Mouse (Mus musculus): Measurements from ENCODE around the gene Kcnj14.

GRCm38 (mm10) chr7:45798511-45798836, 26.1 kb downstream of the Kcnj14 start:
- TF ChIP-seq POLR2A (IDR thresholded peaks at IDR 0.05; ENCODE audit: control insufficient read depth, extremely low read depth, insufficient read depth, low read length, poor library complexity) (no peak), CTCF (IDR thresholded peaks at IDR 0.05; ENCODE audit: borderline replicate concordance, control insufficient read depth, extremely low read depth, insufficient read depth, low read length, poor library complexity) (no peak)

Data from thymus, adult 2 months (tissue).